In the genomic region with DNA sequence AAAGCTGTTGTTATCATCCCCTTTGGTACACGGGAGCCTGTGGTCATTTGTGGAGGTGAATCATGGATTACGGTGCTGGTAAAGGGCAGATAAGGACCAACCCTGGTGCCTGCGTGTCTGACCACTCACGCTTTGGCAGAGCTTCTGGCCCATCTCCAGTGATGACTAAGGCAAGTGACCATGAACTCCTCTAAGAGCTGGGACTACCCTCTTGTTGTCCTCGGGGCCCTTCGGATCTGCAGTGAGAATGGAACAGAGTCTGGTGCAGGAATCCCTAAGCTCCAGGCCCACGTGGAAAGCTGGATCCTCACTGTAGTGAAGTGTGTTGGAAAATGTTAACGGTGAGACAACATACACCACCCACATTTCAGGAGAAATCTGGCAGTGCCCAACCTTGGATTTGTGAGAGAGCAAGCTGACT, we compare ENCODE assay signal across 11 mouse cellular contexts. TPM values are rescaled to one million over a fixed set of nuclear protein-coding genes. Genes with fewer than 3 reads are reported as not detected.
A peak's percentile ranks its signal among the peaks of the same experiment; 100 is the strongest.
DNase-seq lines count a peak whose midpoint lies in the region; ATAC-seq lines count a peak whose summit lies in the region.
"Had no signal": no experiment of that assay in that cellular context is flagged by ENCODE, and none has a peak within 500 bp of the region (broad histone marks: within the 10 kb centered on the region; RNA-seq: fewer than 3 reads in every experiment).

No protein-coding gene starts in this region.

- ATAC-seq in cerebellum, adult (ENCODE audit: insufficient number of reproducible peaks, low FRiP score, low TSS enrichment), result peak; percentile 77

- WGBS in limb, embryonic 10.5 days, result 90% methylated on average over 8 of the region's 8 CpGs

- no peak overlapping the region for H3K4me3 ChIP-seq in limb, embryonic 10.5 days
- H3K4me3 ChIP-seq: megakaryocyte, embryonic 14.5 days; stomach, embryonic 15.5 days had no signal

- no peak for DNase-seq in cerebellum, postnatal 4 days (ENCODE audit: low spot score in 2 of 2)
- DNase-seq in adipocyte (ENCODE audit: low spot score), result peak; percentile 52
- peak; percentile 75 for DNase-seq in fibroblast of lung, adult 2 months (ENCODE audit: low read depth)
- peak; percentile 52 to 53 for DNase-seq in left cerebral cortex, adult 18-20 months (ENCODE audit: low spot score in 2 of 2)
- no peak for DNase-seq in retina, embryonic 14.5 days (ENCODE audit: low spot score)
- DNase-seq in thymus, postnatal 0 days (ENCODE audit: low spot score), result no peak
- no peak for DNase-seq in limb, embryonic 10.5 days (ENCODE audit: low spot score)

- no peaks in the 10 kb centered on the region for H3K9me3 ChIP-seq in limb, embryonic 10.5 days (replicated peaks)
- H3K9me3 ChIP-seq: stomach, embryonic 15.5 days had no signal

- H3K27ac ChIP-seq in limb, embryonic 10.5 days, result no peak overlapping the region
- H3K27ac ChIP-seq: kidney, postnatal 0 days; stomach, embryonic 15.5 days had no signal

- H3K27me3 ChIP-seq in limb, embryonic 10.5 days (ENCODE audit: low read depth, poor library complexity, severe bottlenecking), result no peaks in the 10 kb centered on the region
- H3K27me3 ChIP-seq: stomach, embryonic 15.5 days had no signal

- no peaks in the 10 kb centered on the region for H3K36me3 ChIP-seq in limb, embryonic 10.5 days
- H3K36me3 ChIP-seq: stomach, embryonic 15.5 days had no signal

- H3K4me1 ChIP-seq in limb, embryonic 10.5 days, result no peaks in the 10 kb centered on the region
- H3K4me1 ChIP-seq: megakaryocyte, embryonic 14.5 days; stomach, embryonic 15.5 days had no signal

RNA-seq across cellular contexts. Expression of gene Nrn1, which starts 38.6 kb away (rescaled TPM):
- total RNA-seq in left cerebral cortex, adult 18-20 months (2021), result 100 to 1,000 TPM; 277 to 333 TPM
- polyA plus RNA-seq in thymus, postnatal 0 days (2015; fragmentation: Nextera tagmentation; extraction: Ambion mirVana), result 0.28 and 0.29 TPM in 2 replicates
- polyA plus RNA-seq in limb, embryonic 10.5 days (2016; fragmentation: Nextera tagmentation; extraction: Ambion mirVana), result 0.60 and 0.91 TPM in 2 replicates

Comparison
In these comparisons a context has a peak if more than half of its experiments do, and no peak if none do; other contexts are left out.
1. DNase-seq: peak in adipocyte (single experiment), fibroblast of lung, adult 2 months (single experiment) and left cerebral cortex, adult 18-20 months (2 of 2); none in cerebellum, postnatal 4 days (0 of 2), retina, embryonic 14.5 days (single experiment), thymus, postnatal 0 days (single experiment) and limb, embryonic 10.5 days (single experiment).